Mouse (Mus musculus): ENCODE measurements around the gene Mapkapk3.
A peak's percentile ranks its signal among the peaks of the same experiment; 100 is the strongest.

Gene Mapkapk3

GRCm38 (mm10) chr9:107288711-107289110 is 966 bp downstream of the Mapkapk3 start:
- DNase-seq (ENCODE audit: low spot score) = peak; percentile 72

GRCm38 (mm10) chr9:107288105-107288650 is 1.5 kb downstream of the Mapkapk3 start:
- DNase-seq (ENCODE audit: low spot score) = no peak

DNA sequence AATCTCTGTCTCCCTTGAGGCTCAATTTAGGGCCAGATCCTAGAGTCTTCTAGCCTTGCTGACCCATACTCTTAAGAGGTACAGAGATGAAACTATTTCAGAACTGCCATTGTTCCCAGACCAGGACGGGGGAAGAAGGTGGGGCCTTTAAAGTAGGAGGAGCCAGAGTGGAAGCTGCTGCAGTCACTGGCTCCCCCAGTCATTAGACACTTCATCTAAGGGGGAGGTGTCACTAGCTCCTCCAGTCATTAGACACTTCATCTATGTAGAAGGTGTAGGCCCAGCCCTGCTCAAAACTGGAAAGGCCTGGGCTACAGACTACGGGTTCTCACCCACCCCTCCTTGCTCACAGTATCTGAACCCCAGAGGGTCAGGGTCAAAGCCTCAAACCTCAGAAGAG is 2.4 kb downstream of the Mapkapk3 start:
- no peak for DNase-seq (ENCODE audit: low spot score)

GRCm38 (mm10) chr9:107285009-107285408 is 4.7 kb downstream of the Mapkapk3 start:
- DNase-seq (ENCODE audit: low spot score) = no peak

GRCm38 (mm10) chr9:107282951-107283350 is 6.7 kb downstream of the Mapkapk3 start:
- DNase-seq (ENCODE audit: low spot score) = no peak

GRCm38 (mm10) chr9:107281241-107281987 is 8.3 kb downstream of the Mapkapk3 start:
- DNase-seq (ENCODE audit: low spot score) = no peak

DNA sequence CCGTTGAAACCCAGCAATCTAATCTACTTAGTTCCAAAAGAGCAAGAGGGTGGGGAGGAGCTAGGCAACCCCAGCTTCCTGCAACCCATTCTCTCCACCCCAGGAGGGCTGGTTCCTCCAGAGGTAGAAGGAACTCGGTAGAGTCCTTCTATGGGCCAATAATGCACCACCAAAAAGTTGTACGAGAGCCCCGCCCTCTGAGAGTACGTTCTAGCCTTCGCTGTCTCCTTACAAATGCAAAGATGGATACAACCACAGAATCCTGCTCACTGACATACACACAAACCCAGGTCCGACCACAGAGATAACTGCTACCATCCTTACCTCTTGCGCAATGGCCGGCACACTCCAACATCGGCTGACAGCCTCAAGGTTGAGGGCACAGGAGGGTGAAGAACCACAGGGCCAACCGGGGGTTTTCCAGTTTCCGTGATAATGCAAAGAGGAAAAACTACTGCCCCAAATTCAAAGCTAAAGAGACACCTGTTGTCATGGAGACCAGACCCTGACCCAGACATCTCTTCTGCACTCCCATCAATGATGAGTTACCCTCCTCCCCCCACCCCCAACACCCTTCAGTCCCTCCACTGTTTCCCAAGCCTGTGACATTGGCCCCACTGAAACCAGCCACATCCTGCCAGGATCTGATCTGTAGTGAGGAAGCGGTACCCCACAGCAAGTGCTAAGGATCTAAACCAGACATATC is 9.2 kb downstream of the Mapkapk3 start:
- no peak for DNase-seq (ENCODE audit: low spot score)

DNA sequence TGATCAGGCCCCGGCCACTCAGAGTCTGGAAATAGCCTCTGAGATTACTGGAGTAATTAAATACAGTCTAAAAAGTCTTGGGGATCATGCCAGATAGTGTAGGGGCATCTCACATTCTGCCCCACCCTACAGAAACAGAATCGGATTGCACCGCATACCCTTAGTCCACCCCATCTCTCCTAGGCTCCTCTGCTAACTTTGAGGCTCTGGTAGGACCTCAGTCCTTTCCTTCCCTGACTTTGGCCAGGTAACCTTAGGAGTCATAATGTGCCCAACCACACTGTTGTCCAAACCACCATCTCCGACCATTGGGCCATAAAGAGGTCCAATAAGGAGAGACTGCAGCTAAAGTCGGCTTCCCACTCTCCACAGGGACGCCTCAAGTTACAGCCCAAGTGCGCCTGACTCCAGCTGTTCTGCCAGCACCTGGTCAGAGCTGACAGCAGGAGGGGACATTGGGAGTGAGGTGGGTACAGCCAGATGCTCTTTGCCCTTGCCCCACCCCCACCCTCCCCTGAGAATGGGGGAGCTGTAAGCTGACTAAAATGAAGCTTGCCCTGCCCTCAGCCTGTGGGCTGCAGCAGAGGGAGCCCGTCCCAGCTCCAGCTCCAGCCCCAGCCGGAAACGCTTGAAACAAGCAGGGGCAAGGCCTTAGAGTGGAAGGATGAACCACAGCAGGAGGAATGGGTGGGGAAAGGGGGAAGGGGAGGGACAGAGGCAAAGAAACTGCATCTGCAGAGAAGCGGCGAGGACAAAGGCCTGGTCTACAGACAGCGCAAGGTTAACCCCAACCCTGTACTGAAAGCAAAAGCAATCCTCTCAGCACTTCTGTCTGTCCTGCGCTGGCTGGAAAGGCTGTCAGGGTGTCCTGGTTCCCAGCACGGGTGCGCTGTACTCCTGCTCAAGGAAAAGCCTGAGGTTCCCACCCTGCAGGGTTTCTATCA is 10.0 kb downstream of the Mapkapk3 start:
- DNase-seq (ENCODE audit: low spot score) = no peak

DNA sequence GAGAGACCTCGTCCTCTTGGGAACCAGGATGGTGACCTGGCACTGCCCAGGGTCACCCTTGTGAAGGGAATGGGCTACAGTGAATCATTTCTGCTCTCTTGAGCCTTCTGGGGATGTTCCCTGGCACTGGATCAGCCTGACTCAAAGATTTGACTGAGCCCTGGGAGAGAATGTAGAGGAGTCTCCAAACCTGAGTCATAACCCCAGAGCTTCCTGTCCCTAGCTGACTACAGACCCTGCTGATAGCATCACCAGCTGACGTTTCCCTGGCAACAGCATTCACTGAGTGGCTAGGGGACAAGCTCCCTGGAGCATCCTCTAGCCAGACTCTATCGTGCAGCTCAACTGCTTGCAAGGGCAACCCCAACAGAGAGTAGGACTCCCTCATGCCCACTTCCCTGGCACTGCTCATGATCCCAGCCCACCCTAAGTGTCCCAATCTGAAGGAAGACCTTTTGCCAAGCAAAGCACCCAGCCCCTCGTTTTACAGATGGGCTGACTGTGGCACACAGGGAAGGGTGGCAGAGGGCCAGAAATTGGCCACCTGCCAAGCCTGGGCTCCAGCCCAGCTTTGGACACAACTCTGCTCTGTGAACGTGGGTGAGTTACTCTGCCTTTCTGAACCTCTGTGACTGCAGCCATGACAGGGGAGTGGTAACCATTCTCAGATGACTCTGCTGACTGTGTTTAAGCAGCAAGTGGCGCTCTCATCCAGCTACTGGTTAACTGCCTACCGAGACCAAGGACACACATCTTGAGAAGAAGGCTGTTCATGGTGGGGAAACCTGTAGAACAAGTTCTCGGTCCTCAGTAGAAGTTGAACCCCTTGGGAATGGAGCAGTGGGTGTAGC is 10.9 kb downstream of the Mapkapk3 start:
- no peak for DNase-seq (ENCODE audit: low spot score)

DNA sequence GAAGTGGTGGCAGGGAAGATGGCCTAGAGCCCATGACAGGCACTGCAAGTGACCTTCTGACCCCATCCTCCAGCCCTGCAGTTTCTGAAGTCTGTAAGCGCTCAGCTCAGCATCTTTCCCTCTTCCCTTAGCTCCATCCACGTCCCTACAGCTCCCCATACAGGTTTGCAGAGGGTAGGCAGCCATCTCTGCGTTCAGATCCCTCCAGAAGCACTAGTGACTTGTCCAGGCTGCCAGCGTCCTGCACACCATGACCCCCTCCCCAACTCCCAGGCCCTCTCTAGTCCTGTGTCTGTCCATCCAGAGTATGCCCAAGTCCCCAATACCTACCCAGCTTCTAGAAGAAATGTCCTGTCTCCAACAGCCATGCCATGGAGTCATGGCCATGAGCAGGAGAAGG is 11.6 kb downstream of the Mapkapk3 start:
- no peak for DNase-seq (ENCODE audit: low spot score)

GRCm38 (mm10) chr9:107277603-107278002 is 12.1 kb downstream of the Mapkapk3 start:
- no peak for DNase-seq (ENCODE audit: low spot score)

DNA sequence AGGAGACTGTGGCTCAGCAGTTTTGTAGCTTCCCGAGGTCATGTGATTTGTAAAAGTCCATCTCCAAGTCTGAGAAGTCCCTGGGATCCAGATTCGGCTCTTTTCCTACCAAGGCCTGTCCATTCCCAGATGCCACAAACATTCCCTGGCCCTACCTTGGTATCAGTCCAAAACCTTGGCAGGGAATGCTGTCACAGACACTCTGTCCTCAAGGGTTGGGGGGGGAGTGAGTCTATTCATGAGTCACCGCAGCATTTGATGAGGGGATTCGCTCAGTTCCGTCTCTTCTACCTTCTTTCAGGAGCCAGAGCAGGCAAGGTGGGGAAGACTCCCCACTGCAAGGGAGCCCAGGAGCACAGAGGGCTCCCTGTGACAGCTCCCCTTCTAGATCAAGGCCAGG is 14.0 kb downstream of the Mapkapk3 start:
- DNase-seq (ENCODE audit: low spot score) = no peak

- no peak for DNase-seq (ENCODE audit: low spot score)
Measured at GRCm38 (mm10) chr9:107274751-107275150, 14.9 kb downstream of the Mapkapk3 start.

- no peak for DNase-seq (ENCODE audit: low spot score)
Measured at GRCm38 (mm10) chr9:107273184-107273583, 16.5 kb downstream of the Mapkapk3 start.

DNA sequence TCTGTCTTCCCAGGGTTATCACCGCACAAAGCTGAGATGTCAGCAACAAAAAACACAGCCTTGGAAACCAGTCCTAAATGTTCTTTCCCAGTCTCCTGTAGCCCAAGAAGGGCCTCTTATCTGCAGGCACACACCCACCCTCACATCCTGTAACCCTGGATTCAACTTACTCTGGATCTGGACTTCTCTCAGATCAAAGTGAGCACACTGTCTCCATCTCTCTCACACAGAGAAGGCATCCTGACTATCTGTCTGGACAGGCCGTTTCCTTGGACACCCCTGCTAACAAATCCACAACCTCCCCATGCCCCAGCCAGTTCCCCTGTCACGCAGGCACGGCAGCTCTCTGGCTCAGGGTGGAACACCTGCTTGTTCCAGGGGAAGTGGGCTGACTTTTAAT is 17.4 kb downstream of the Mapkapk3 start:
- no peak for DNase-seq (ENCODE audit: low spot score)

DNA sequence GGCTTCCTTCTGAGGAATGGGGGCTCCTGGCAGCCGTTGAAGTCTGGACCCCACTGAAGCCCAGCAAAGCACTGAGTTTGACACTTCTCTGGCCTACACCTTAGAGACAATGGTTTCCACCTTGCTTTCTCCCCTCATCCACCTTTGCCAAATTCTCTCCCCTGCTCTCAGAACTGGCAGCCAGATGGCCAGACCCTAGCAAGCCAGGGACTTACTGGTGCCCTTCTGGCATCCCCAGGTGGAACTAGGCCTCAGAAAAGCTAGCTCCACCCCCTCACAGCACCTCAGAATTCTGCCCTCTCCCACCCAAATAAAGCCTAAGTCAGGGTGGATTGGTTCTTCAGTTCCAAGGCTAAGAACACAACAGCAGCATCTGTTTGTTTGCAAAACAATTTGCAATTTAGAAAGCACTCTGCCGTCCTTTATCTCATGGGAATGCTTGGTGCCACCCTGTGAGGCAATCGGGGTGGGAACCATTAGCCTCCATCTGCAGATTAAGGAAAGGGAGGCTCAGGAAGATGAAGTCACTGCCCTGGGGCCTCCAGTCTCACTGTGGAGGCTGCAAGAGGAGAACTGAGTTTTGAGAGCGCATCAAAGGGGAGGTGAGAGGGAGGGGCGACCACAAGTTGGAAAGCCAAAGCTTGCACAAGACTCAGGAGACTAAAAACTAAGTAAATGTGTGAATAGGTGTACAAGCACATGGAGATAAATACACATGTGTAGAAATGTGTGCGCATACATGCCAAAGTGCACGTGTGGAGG is 18.3 kb downstream of the Mapkapk3 start:
- no peak for DNase-seq (ENCODE audit: low spot score)

DNA sequence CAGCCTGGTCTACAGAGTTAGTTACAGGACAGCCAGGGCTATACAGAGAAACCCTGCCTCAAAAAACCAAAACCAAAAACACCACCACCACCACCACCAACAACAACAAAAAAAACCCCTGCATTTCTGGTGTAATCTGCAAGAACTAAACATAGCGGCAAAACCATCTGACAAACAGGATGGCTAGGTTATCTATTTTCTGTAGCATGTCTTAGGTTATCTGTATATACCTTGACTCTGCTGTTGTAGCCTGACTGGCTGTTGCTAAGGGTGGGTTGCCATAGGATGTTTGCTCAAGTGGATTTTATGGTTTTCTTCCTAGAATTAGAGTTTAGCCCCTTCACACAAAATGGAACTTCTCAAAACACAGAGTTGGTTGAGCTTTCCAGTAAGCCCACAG is 19.9 kb downstream of the Mapkapk3 start:
- DNase-seq (ENCODE audit: low spot score) = no peak

- no peak for DNase-seq (ENCODE audit: low spot score)
Measured at GRCm38 (mm10) chr9:107267721-107268402, 21.8 kb downstream of the Mapkapk3 start.

DNA sequence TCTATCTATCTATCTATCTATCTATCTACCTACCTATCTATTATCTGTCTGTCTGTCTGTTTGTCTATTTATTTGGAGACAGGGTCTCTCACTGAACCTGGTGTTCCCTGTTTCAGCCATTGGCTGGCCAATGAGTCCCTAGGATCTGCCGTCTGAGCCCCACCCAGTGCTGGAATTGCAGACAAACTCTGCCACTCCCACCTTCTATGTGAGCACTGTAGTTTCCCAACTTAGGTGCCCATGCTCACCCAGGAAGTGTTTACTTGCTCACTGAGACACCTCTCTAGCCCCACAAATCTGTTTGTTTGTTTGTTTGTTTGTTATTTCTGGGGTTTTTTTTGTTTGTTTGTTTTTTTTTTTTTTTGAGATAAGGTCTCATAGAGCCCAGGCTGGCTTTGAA is 22.6 kb downstream of the Mapkapk3 start:
- no peak for DNase-seq (ENCODE audit: low spot score)

DNA sequence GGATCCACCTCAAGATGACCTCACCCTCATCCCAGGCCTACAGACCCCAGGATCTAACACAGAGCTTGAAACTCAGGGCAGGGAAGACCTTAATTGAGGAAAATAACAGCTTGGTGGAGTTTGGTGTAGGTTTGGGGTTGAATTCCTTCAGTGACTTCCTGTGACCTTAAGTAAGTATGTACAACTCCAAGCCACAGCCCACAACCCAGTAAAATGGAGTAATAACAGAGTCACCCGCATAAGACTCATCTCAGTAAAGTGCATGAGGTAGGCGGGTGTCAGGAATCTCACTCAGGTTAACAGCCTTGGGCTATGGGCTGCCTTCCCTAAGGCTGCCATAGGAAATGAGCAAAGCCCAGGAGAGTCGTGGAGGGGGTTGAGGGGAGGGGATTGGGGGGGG is 24.9 kb downstream of the Mapkapk3 start:
- no peak for DNase-seq (ENCODE audit: low spot score)
